Mouse (Mus musculus) forebrain, embryonic 13.5 days (tissue): ENCODE measurements around the gene Tenm4. TPM values are rescaled to one million over a fixed set of nuclear protein-coding genes. Genes with fewer than 3 reads are reported as not detected.

Source experiments
- ATAC-seq: fragments of 200-750 bp; cut with Nextera tagmentation; 2 replicates; pipeline ENCODE4 v1.8.0; 2017
- H3K27ac ChIP-seq: fragments of 300-500 bp; sonication (generic); 2 replicates; pipeline ENCODE4 v1.5.1; 2015; ENCODE audit warnings: inconsistent platforms, mild to moderate bottlenecking, moderate library complexity
- H3K27me3 ChIP-seq: fragments of 300-500 bp; sonication (generic); 2 replicates; pipeline ENCODE4 v1.6.1; 2015; ENCODE audit warnings: mild to moderate bottlenecking, inconsistent platforms
- H3K36me3 ChIP-seq: fragments of 300-500 bp; sonication (generic); 2 replicates; pipeline ENCODE4 v1.6.1; 2015; ENCODE audit warnings: mild to moderate bottlenecking, inconsistent platforms; ENCODE audit not compliant: poor library complexity, severe bottlenecking
- H3K4me1 ChIP-seq: fragments of 300-500 bp; sonication (generic); 2 replicates; pipeline ENCODE4 v1.6.1; 2015; ENCODE audit warnings: inconsistent platforms
- H3K4me2 ChIP-seq: fragments of 300-500 bp; sonication (generic); 2 replicates; pipeline ENCODE4 v1.6.1; 2015; ENCODE audit warnings: inconsistent platforms, mild to moderate bottlenecking, moderate library complexity
- H3K4me3 ChIP-seq: fragments of 300-500 bp; sonication (generic); 2 replicates; pipeline ENCODE4 v1.5.1; 2015; ENCODE audit warnings: mild to moderate bottlenecking, inconsistent platforms
- H3K9ac ChIP-seq: fragments of 300-500 bp; sonication (generic); 2 replicates; pipeline ENCODE4 v1.6.1; 2015; ENCODE audit warnings: mild to moderate bottlenecking, inconsistent platforms
- H3K9me3 ChIP-seq: fragments of 300-500 bp; sonication (generic); replicated peaks from 2 replicates; pipeline ENCODE4 v1.6.1; 2016; ENCODE audit warnings: inconsistent platforms
- WGBS: fragments of 180-500 bp; shearing (Covaris S2); methylation state at CpG from one replicate; pipeline ENCODE4 v1.1.7; 2015; 5-methylcytosine and 5-hydroxymethylcytosine counted together
- polyA plus RNA-seq: library from polyadenylated mRNA; unstranded; fragments of >200 nt; fragmentation: Nextera tagmentation; extraction: Ambion mirVana; gene quantifications from 2 replicates; pipeline ENCODE4 v1.2.1, GENCODE M21; 2015

Gene Tenm4
- polyA plus RNA-seq, 1 experiment from 2014 or later = 73.6 TPM

- Histone ChIP-seq H3K4me3 (no peak overlapping the region), H3K27ac (no peak overlapping the region), H3K36me3 (peaks cover 16% of the 10 kb centered on the region; the same call in 1 of the 2 replicates), H3K4me1 (peaks cover 12% of the 10 kb centered on the region), H3K9me3 (no peaks in the 10 kb centered on the region), H3K4me2 (no peak overlapping the region), H3K9ac (no peak overlapping the region), H3K27me3 (no peaks in the 10 kb centered on the region)
- 88% methylated on average over 9 of the region's 9 CpGs for WGBS
- no peak for ATAC-seq
Measured at GRCm38 (mm10) chr7:96813497-96814400, 642.7 kb downstream of the Tenm4 start.

GRCm38 (mm10) chr7:96814581-96814980 is 643.5 kb downstream of the Tenm4 start:
- no peak for ATAC-seq
- no peak overlapping the region for H3K4me2 ChIP-seq
- H3K4me3 ChIP-seq = no peak overlapping the region
- H3K27me3 ChIP-seq = no peaks in the 10 kb centered on the region
- no peak overlapping the region for H3K27ac ChIP-seq
- H3K36me3 ChIP-seq = peaks cover 16% of the 10 kb centered on the region; the same call in 1 of the 2 replicates
- H3K9ac ChIP-seq = no peak overlapping the region
- peaks cover 12% of the 10 kb centered on the region for H3K4me1 ChIP-seq
- H3K9me3 ChIP-seq = no peaks in the 10 kb centered on the region

- peak overlapping the region; percentile 34; the same call in 1 of the 2 replicates for H3K9ac ChIP-seq
- peaks cover 10% of the 10 kb centered on the region; the same call in 1 of the 2 replicates for H3K36me3 ChIP-seq
- peak overlapping the region; percentile 44 for H3K27ac ChIP-seq
- no peaks in the 10 kb centered on the region for H3K9me3 ChIP-seq
- H3K4me3 ChIP-seq = no peak overlapping the region
- 43% methylated on average over 6 of the region's 6 CpGs for WGBS
- H3K4me1 ChIP-seq = peaks cover 22% of the 10 kb centered on the region
- no peaks in the 10 kb centered on the region for H3K27me3 ChIP-seq
- no peak overlapping the region for H3K4me2 ChIP-seq
- ATAC-seq = 0 out of 2 replicates have a peak, but pooled peaks have one; percentile 39
Measured at GRCm38 (mm10) chr7:96817030-96817674, 646.1 kb downstream of the Tenm4 start.

GRCm38 (mm10) chr7:96818236-96818916 is 647.3 kb downstream of the Tenm4 start:
- H3K27me3 ChIP-seq = no peaks in the 10 kb centered on the region

GRCm38 (mm10) chr7:96819538-96819937 is 648.5 kb downstream of the Tenm4 start:
- Histone ChIP-seq H3K27me3 (no peaks in the 10 kb centered on the region), H3K36me3 (peaks cover 12% of the 10 kb centered on the region), H3K9me3 (no peaks in the 10 kb centered on the region), H3K27ac (peak overlapping the region; percentile 55; the same call in 1 of the 2 replicates), H3K9ac (no peak overlapping the region), H3K4me3 (no peak overlapping the region), H3K4me2 (no peak overlapping the region), H3K4me1 (peaks cover 22% of the 10 kb centered on the region)
- 75% methylated on average over 3 of the region's 3 CpGs for WGBS
- ATAC-seq = no peak

More at GRCm38 (mm10) chr7:96818236-96818916, 647.3 kb downstream of the Tenm4 start:
- no peak for ATAC-seq
- 90% methylated on average over 6 of the region's 6 CpGs for WGBS
- H3K27ac ChIP-seq = no peak overlapping the region
- peaks cover 4% of the 10 kb centered on the region; the same call in 1 of the 2 replicates for H3K36me3 ChIP-seq
- H3K4me2 ChIP-seq = no peak overlapping the region
- H3K4me3 ChIP-seq = no peak overlapping the region
- no peaks in the 10 kb centered on the region for H3K9me3 ChIP-seq
- H3K9ac ChIP-seq = no peak overlapping the region
- H3K4me1 ChIP-seq = peaks cover 22% of the 10 kb centered on the region

- Histone ChIP-seq H3K4me3 (no peak overlapping the region), H3K36me3 (peaks cover 18% of the 10 kb centered on the region), H3K27ac (peak overlapping the region; percentile 37; the same call in 1 of the 2 replicates), H3K4me2 (no peak overlapping the region; the same call in 1 of the 2 replicates), H3K9me3 (no peaks in the 10 kb centered on the region), H3K9ac (no peak overlapping the region), H3K4me1 (peaks cover 22% of the 10 kb centered on the region), H3K27me3 (no peaks in the 10 kb centered on the region)
- 35% methylated on average over 6 of the region's 6 CpGs for WGBS
- peak; percentile 84 for ATAC-seq
Measured at GRCm38 (mm10) chr7:96820343-96820742, 649.3 kb downstream of the Tenm4 start.

GRCm38 (mm10) chr7:96826101-96826500 is 655.1 kb downstream of the Tenm4 start:
- Histone ChIP-seq H3K4me3 (no peak overlapping the region), H3K9me3 (0 out of 2 replicates have a peak, but pooled peaks cover 3% of the 10 kb centered on the region), H3K4me1 (0 out of 2 replicates have a peak, but pooled peaks cover 15% of the 10 kb centered on the region), H3K36me3 (peaks cover 38% of the 10 kb centered on the region), H3K9ac (no peak overlapping the region), H3K4me2 (no peak overlapping the region), H3K27me3 (no peaks in the 10 kb centered on the region), H3K27ac (peak overlapping the region; percentile 37; the same call in 1 of the 2 replicates)
- WGBS = 79% methylated on average over 6 of the region's 6 CpGs
- ATAC-seq = no peak

- H3K36me3 ChIP-seq = peaks cover 38% of the 10 kb centered on the region
- no peak overlapping the region for H3K4me2 ChIP-seq
- WGBS = 95% methylated on average over 6 of the region's 6 CpGs
- H3K9me3 ChIP-seq = 0 out of 2 replicates have a peak, but pooled peaks cover 3% of the 10 kb centered on the region
- H3K9ac ChIP-seq = no peak overlapping the region
- no peaks in the 10 kb centered on the region for H3K27me3 ChIP-seq
- no peak overlapping the region for H3K27ac ChIP-seq
- peaks cover 19% of the 10 kb centered on the region for H3K4me1 ChIP-seq
- ATAC-seq = no peak
- H3K4me3 ChIP-seq = no peak overlapping the region
Measured at GRCm38 (mm10) chr7:96826672-96827071, 655.6 kb downstream of the Tenm4 start.

- no peak overlapping the region for H3K9ac ChIP-seq
- no peaks in the 10 kb centered on the region for H3K27me3 ChIP-seq
- ATAC-seq = peak; percentile 93
- 34% methylated on average over 9 of the region's 9 CpGs for WGBS
- H3K9me3 ChIP-seq = 0 out of 2 replicates have a peak, but pooled peaks cover 3% of the 10 kb centered on the region
- peaks cover 52% of the 10 kb centered on the region for H3K4me1 ChIP-seq
- peak overlapping the region; percentile 88 for H3K27ac ChIP-seq
- no peak overlapping the region for H3K4me3 ChIP-seq
- H3K36me3 ChIP-seq = peaks cover 22% of the 10 kb centered on the region
- H3K4me2 ChIP-seq = peak overlapping the region; percentile 13; the same call in 1 of the 2 replicates
Measured at GRCm38 (mm10) chr7:96832551-96832950, 661.5 kb downstream of the Tenm4 start.

GRCm38 (mm10) chr7:96833012-96833411 is 662.0 kb downstream of the Tenm4 start:
- ATAC-seq = peak; percentile 63
- Histone ChIP-seq H3K4me3 (no peak overlapping the region), H3K9ac (no peak overlapping the region), H3K36me3 (peaks cover 21% of the 10 kb centered on the region), H3K9me3 (0 out of 2 replicates have a peak, but pooled peaks cover 1% of the 10 kb centered on the region), H3K4me1 (peaks cover 52% of the 10 kb centered on the region), H3K27me3 (no peaks in the 10 kb centered on the region), H3K27ac (peak overlapping the region; percentile 88), H3K4me2 (peak overlapping the region; percentile 13; the same call in 1 of the 2 replicates)
- 38% methylated on average over 3 of the region's 3 CpGs for WGBS

GRCm38 (mm10) chr7:96834681-96835289 is 663.7 kb downstream of the Tenm4 start:
- H3K4me1 ChIP-seq = peaks cover 52% of the 10 kb centered on the region

More at GRCm38 (mm10) chr7:96834681-96835289, 663.7 kb downstream of the Tenm4 start:
- peak; percentile 39; the same call in 1 of the 2 replicates for ATAC-seq
- Histone ChIP-seq H3K9ac (no peak overlapping the region), H3K27ac (peak overlapping the region; percentile 82), H3K4me3 (no peak overlapping the region), H3K4me2 (no peak overlapping the region), H3K9me3 (no peaks in the 10 kb centered on the region), H3K27me3 (no peaks in the 10 kb centered on the region), H3K36me3 (peaks cover 30% of the 10 kb centered on the region)
- 49% methylated on average over 6 of the region's 6 CpGs for WGBS
